Mouse (Mus musculus) lung, adult 2 months (tissue): Measurements from ENCODE around the gene Snx9.

ENCODE experiments used
- CTCF ChIP-seq: fragments of 200-500 bp; IDR thresholded peaks from 2 replicates; pipeline ENCODE4 v1.5.1; 2011; ENCODE audit warnings: mild to moderate bottlenecking, low read length, control low read depth; ENCODE audit not compliant: insufficient read depth
- POLR2A ChIP-seq: fragments of 200-500 bp; IDR thresholded peaks from 2 replicates; pipeline ENCODE4 v1.6.1; 2011; ENCODE audit warnings: low read depth, mild to moderate bottlenecking, control low read depth, low read length, borderline replicate concordance; ENCODE audit errors: extremely low read depth

DNA sequence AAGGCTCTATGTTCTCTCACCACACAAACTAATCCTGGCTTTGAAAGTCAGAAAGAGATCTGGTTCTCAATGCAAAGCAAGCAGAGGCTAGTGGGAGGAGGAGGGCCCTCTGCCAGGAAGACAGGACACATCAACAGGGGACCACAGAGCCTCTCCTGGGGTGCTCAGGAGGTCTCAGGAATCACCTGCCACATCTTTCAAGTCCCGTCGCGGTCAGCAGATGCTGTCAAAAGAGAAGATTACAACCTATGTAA, 12.6 kb upstream of the Snx9 start:
- no peak for TF ChIP-seq CTCF
- TF ChIP-seq POLR2A = no peak
